Mouse (Mus musculus) urinary bladder, adult 18-20 months (tissue): Measurements from ENCODE around the gene Bco2.

Experiments used
- DNase-seq, 2 experiments: peaks; one replicate each; pipeline ENCODE4 v3.0.0; 2022; ENCODE audit warnings: low spot score in 2 of 2, mixed read lengths in 2 of 2

The Bco2 gene

DNA sequence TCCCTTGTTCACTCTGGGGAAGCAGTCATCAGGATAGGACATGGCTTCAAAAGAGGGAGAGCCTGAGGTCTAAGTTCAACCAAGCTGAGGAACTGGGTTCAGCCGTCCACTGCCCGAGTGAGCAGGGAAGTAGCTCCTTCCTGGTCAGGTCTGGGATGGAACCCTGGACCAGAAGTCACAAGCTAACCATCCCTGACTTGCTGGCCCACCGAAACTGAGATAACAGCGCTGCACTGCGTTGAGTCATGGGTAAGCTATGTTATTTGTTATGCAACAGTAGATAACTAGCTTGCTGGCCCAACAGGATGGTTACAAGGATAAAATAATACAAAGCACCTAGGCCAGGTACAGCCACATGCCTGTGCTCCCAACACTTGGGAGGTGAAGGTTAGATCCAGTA lies 39.5 kb downstream of the Bco2 start:
- DNase-seq: peak in 1 of 2 experiments; percentile 47

DNA sequence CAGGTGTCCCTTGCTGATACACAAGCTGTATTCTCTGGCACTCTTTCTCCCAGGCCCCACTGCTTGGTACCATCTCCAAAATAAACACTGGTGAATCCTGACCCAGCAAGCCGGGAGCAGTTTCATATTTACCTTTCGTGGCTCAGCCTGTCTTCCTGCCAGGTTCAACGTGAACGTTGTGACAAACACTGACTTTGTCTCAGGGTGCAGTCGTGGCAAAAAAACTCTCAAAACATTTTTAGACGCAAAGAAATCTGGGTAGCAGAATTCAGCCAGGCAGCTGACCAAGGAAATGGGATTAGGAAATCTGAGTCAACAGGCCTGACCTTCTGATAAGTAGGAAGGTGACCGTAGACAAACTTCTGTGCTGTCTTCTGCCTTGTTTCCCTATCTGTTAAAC lies 47.4 kb downstream of the Bco2 start:
- no peak for DNase-seq

DNA sequence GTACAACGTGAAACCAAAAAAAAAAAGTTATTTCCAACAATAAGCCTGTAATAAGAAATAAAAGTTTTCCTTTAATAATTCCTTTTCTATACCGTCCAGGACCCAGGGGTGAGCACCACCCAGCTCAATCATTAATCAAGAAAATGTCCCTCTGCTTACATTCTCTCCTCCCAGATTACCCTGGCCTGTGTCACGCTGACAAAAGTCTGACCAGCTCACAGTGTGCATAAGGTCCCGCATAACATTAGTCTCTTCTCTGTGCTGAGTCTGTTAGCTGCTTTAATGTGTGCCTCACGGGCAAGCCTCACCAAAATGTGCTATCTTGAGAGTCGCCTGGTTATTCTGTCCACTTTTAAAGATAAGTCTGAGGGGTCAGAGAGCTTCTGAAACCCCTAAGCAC lies 49.6 kb downstream of the Bco2 start:
- DNase-seq: no peak

DNA sequence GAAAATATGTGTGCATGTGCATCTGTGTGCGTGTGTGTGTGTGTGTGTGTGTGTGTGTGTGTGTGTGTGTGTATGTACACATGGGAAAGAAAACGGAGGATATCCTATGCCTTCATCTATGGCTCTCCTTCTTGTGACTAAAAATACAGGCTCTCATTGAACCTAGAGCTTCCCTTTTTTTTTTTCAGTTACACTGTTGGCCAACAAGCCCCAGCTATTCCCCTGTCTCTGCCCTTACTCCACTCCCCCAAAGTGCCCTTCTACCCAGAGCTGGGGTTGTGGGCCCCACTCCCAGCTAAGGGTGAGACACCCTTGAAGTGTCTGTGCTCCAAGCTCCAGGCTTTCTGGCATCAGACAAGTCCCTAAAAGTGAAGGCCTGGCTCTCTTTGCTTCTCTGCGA lies 52.0 kb downstream of the Bco2 start:
- no peak for DNase-seq

DNA sequence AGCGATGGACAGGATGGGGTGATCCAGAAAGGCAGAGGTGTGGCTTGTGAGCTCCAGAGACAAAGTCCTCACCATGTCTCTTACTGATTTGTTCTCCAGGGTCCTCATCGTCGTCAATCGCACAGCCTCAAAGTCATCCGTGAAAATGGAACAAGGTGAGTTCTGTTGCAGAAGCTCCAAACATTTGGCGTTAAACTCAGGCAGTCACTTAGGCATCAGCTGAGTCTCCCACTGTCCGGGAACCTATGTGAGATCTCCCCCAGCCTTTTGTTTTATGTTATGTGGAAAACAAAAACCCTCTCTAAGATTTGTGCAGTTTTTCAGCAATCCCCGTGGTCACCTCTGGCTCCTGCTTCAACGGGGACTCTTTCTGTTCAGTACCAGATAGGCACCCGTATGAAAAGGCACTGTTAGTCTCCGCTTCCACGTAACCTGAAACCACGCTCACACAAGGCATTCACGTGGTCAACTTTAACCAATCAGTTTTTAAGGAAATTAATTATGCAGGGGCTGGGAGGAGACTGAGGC lies 53.9 kb downstream of the Bco2 start:
- no peak for DNase-seq

DNA sequence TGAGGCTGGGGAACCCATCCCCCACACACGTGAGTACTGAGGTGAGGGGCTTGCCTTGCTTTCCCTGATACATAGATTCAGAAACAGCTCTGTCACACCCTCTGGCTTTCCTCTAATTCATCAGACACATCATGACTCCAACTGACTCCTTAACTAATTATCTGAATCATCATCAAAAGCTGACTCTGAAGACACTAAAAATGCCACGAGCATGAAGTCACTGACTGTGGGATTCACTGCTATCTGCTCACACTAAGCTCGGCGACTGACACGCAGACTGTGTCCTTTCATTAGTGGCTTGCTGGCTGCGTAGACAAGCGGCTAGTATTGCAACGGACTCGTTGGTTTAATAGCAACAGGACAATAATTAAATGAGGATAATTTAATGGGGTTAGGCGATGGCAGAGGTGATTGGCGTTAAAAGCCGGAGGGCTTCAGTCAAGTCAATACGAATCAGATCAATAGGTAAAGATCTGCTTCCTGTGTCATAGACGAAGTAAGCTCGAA lies 54.5 kb downstream of the Bco2 start:
- no peak for DNase-seq

DNA sequence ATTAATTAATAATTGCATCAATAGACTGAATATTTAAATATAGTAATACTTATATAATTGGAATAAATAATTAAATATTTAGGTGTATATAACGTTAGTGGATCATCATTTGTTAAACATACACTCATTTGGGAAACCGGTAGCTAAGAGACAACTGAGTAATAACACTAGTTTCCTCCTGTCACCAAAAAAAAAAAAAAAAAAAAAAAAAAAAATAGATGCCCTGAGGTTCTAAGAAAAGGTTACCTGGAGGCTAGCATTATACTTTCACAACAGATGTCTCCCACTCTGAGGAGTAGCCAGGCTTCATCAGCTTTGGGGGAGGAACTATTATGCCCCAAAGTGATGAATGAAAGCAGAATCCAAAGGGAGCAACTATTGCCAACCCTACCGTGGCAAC lies 55.2 kb downstream of the Bco2 start:
- no peak for DNase-seq

DNA sequence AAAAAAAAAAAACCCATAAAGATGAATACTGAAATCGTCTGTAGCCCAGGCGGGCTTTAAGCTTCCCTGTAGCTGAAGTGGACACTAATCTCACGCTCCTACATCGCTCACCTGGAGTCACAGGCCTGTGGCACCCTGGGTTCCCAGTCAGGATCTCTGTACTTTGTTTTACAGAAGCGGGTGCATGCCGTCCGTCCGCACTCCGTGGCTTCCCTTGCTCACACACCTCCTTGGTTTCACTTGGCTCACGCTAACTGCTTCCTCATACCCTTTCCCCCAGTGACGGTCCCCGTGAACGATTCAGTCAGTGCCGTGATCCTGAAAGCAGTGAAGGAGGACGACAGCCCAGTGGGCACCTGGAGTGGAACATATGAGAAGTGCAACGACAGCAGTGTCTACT lies 56.2 kb downstream of the Bco2 start:
- no peak for DNase-seq

DNA sequence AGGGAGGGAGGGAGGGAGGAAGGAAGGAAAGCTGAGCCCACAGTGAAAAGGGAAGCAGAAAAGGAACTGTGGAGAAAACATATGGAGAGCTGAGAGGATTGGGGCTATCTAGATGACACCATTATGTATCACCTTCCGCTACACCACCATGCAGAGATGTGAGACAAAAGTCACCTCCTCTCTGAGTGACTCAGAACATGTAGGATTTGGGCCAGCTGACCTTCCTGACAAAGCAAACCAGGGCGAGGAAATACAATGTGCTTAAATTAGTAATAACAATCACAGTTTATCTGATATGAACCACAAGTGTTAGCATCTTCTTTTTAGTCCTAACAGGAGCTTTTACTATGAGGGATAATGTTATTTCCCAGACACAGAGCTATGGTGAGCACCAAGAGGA lies 57.4 kb downstream of the Bco2 start:
- no peak for DNase-seq

DNA sequence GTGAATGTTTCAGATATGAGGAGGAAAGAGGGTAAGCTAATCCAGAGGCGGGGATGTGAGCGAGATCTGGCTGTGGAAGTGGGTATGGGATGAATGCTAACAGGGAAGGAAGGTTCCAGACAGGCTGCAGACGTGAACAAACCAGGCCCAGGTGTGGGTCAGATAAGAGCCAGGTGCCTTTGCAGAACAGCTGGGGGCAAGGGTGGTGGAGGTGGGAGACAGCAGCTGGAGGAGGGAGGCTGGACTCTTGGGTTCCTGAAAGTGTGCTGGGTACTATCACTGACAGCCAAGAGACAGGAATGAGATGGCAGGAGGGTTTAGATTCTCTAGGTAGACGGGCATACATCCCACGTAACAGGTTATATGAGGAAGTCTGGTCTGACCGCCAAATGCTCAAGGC lies 57.9 kb downstream of the Bco2 start:
- no peak for DNase-seq

DNA sequence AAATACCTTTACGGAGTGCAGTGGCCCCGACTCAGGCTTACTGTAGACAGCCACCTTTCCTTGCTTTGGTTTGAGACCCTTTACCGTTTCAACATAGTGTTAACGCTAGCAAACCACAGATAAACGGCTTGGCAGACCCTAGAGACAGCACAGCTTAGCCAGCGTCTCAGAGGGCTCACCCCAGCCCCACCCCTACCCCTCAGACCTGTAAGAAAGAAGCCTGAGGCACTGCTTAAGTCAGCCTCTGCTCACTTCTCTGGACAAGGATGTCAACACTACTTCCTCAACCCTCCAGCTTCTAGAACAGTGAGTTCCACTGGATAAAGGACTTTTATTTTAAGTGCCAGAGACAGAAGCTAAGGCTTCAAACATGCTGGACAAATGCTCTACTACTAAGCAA lies 58.4 kb downstream of the Bco2 start:
- no peak for DNase-seq

DNA sequence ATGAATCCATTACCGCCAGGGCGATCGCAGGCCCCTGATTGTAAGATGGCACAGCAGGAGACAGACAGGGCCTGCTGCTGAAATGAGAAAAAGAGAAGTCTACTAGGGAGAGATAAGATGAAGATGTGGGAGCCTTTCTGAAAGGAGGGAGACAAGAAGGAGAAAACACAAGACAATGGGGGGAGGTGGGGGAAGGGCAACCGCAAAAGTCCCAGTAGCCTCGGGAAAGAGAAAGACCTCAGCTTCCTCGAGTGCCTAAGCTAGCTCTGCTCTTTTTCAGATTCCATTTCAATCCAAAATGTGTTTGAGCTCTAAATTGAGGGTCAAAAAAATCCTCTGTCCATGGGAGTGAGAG lies 58.9 kb downstream of the Bco2 start:
- no peak for DNase-seq

DNA sequence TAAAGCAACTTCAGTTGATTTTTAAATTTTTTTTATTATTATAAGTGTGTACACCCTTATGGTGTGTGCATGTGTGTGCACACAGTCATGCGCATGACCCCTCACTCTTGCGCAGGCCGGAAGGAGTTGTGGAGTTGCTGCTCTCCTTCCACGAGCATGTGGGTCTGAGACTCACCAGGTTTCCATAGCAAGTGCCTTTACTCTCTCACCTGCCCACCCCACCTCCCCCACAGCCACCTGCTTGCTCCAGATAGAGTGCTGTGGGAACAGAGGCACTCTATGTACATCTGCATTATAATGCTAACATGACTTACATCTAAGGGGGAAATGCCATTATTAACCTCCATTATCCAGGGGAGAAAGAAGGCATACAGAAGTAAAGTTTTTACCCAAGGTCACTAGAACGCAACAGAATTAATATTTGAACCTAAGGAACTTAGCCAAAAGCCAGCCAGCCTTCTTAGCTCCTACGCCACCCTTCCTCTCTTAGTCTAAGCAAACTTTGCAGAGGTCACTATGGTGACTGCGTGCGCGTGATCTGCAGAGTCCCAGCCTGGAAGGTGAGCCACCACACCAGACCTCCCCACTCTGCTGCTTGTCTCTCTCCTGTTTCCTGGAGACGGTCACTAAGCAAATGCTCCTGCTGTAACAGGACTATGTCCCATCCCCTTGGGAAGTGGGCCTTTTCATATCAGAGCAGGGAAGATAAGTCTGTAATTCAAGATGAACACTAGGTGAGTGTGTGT lies 59.4 kb downstream of the Bco2 start:
- DNase-seq: no peak

DNA sequence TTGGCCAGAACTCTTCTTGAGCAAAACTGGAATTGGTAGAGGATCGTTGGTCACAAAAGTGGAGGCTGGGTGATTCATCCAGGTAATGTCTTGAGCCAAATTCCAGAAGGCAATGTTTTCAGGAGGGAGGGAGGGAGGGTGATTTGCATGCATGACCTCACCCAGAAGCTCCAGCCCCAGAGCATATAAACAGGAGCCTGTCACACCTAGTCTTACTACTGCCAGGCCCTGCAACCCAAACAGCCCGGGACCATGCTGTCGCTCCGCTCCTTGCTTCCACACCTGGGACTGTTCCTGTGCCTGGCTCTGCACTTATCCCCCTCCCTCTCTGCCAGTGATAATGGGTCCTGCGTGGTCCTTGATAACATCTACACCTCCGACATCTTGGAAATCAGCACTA lies 60.7 kb downstream of the Bco2 start, which contains the start of gene Plet1:
Plet1 (plus strand) TSS at position 215 of the 400 bp plus-strand sequence.
- DNase-seq: peak in 1 of 2 experiments; percentile 56

DNA sequence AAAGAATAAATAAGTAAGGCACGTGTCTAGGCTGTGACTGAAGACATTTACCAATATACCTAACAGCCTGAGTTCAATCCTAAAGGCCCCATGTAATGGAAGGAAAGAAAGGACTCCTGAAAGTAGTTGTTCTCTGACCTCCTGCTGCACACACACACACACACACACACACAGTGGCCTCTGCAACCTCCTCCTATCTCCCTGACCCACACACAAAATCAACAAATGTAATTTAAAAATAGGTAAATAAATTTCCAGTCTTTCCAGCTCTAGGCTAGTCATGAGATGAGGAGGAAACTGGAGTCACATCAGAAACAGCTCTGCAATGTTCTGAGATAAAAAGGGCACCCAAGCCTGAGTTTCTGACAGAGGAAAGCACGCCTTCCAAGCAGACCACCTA lies 61.2 kb downstream of the Bco2 start:
- DNase-seq: no peak

DNA sequence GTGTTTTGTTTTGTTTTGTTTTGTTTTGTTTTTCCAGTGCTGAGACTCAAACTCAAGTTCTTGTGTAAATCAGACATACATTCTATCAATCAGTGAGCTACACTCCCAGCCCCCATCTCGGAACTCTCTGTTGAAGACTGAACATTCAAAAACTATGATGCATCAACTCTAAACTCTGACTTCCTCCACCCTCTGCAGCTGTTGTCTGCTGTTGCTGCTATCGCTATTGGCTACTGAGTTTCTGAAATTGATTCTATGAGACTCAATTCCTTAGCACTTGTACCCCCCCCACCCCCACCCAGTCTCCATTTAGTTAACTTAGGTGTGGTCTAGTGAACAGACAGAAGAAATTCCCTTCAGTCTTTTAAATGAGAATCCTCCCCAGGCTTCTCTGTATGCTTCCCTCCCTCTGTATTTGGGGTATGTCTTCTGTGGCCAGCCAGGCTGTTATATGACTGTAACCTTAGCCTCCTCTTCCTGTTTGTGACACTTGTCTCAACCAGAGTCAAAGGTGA lies 63.4 kb downstream of the Bco2 start:
- no peak for DNase-seq

DNA sequence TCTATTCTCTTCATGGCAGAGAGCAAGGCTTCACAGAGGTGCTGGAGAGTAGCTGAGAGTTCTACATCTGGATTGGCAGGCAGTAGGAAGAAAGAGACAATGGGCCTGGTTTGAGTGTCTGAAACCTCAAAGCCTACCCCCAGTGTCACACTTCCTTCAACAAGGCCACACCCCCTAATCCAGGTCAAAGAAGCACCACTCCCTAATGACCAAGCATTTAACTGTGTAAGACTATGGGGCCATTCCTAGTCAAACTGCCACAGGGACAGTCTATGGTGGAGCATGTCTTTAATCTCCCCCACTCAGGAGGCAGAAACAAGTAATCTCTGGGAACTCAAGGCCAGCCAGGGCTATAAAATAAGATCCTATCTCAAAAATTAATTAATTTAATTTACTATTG lies 64.1 kb downstream of the Bco2 start:
- no peak for DNase-seq

DNA sequence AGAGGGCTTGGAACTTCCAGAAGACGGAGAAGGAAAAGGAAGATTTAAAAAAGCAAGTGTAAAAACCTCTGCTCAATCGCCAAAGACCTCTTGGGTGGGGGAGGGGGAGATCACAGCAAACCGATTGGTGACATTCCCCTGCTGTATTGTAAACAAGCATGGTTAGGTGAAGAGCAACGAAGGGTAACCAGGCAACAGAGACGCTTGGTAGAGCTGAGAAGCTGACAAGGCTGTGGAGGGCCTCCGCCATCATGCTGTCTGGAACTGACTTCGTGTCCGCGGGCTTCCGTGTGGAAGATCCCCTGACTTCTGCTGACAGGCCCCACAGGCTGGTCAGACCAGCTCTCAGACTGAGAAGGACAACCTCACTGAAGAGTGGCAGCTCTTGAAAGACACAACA lies 69.5 kb downstream of the Bco2 start:
- DNase-seq: no peak
